Mouse (Mus musculus): Measurements from ENCODE around the gene Klhl41.

GRCm38 (mm10) chr2:69681931-69682330 lies 12.0 kb downstream of the Klhl41 start:
- TF ChIP-seq EP300 (IDR thresholded peaks at IDR 0.05; ENCODE audit: low read depth): no peak
- TF ChIP-seq CTCF (IDR thresholded peaks at IDR 0.05; ENCODE audit: low read depth): no peak
